Mouse (Mus musculus): ENCODE data around the gene Cstf2. TPM values are rescaled to one million over a fixed set of nuclear protein-coding genes. Genes with fewer than 3 reads are reported as not detected.
A peak's percentile ranks its signal among the peaks of the same experiment; 100 is the strongest.

Cstf2 gene
- polyA plus RNA-seq (2012; ENCODE audit: insufficient read depth, insufficient read length, missing spikeins): 10.3 and 17.1 TPM in 2 replicates

GRCm38 (mm10) chrX:134058987-134059712 lies at the start of gene Cstf2:
TSS of gene Cstf2 (plus strand) at chrX:134059187.
- Histone ChIP-seq H3K4me3 (ENCODE audit: insufficient read depth, low read depth, low read length) (peak within 1 kb of the TSS; percentile 95), H3K4me1 (ENCODE audit: control insufficient read depth, insufficient read depth, insufficient read length, low read length) (no peaks in the 10 kb centered on the region)

DNA sequence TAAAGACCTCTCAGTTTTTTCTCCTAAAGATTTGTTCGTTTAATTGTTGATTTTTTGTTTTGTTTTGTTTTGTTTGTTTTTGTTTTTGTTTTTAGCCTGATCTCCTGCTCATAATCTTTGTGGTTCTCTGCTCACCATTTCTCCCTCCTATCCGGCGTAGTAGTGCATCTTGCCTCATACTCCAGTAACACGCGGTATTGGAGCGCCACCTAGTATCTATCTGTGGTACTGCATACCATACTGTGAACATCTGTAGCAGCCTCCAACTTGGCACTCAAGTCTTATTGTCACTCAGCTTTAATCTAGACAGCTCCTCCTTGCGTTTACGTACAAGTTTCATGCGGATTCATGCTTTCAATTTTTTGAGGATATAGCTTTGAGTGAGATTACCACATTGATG lies 40.0 kb upstream of the Cstf2 start:
- no peak overlapping the region for H3K27ac ChIP-seq (replicated peaks; ENCODE audit: low read depth, low read length)
- H3K4me3 ChIP-seq (ENCODE audit: insufficient read depth, low read depth, low read length): no peak overlapping the region
- no peaks in the 10 kb centered on the region for H3K4me1 ChIP-seq (ENCODE audit: control insufficient read depth, insufficient read depth, insufficient read length, low read length)

More at GRCm38 (mm10) chrX:134058987-134059712, at the start of gene Cstf2:
- peak within 1 kb of the TSS; percentile 90 for H3K27ac ChIP-seq (replicated peaks; ENCODE audit: low read depth, low read length)

GRCm38 (mm10) chrX:134020664-134021063 lies 38.3 kb upstream of the Cstf2 start:
- H3K4me3 ChIP-seq (ENCODE audit: insufficient read depth, low read depth, low read length): no peak overlapping the region
- peak overlapping the region; percentile 53 for H3K27ac ChIP-seq (replicated peaks; ENCODE audit: low read depth, low read length)
- H3K4me1 ChIP-seq (ENCODE audit: control insufficient read depth, insufficient read depth, insufficient read length, low read length): no peaks in the 10 kb centered on the region

GRCm38 (mm10) chrX:134048994-134049393 lies 10.0 kb upstream of the Cstf2 start:
- H3K4me1 ChIP-seq (ENCODE audit: control insufficient read depth, insufficient read depth, insufficient read length, low read length): no peaks in the 10 kb centered on the region
- H3K4me3 ChIP-seq (ENCODE audit: insufficient read depth, low read depth, low read length): no peak overlapping the region

DNA sequence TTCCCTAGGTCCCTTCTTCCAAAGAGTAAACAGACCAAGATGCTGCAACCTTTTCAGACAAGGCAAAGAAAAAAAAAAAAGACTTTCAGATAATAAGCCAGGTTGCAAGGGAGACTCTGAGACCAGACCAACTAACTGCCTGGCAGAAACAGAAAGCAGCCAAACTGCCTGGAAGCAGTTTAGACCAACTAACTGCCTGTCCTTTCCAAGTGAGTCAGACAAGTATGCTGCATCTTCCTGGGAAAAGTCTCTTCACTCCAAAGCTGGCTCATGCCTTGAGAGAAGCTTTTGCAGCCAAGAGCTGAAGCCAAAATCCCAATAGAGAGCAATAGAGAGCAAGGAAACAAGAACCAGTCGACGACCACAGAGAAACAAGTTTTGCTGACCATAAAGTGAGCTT lies 2.1 kb upstream of the Cstf2 start:
- H3K4me1 ChIP-seq (ENCODE audit: control insufficient read depth, insufficient read depth, insufficient read length, low read length): no peaks in the 10 kb centered on the region
- H3K27ac ChIP-seq (replicated peaks; ENCODE audit: low read depth, low read length): no peak overlapping the region
- no peak overlapping the region for H3K4me3 ChIP-seq (ENCODE audit: insufficient read depth, low read depth, low read length)

More at GRCm38 (mm10) chrX:134048994-134049393, 10.0 kb upstream of the Cstf2 start:
- H3K27ac ChIP-seq (replicated peaks; ENCODE audit: low read depth, low read length): no peak overlapping the region

DNA sequence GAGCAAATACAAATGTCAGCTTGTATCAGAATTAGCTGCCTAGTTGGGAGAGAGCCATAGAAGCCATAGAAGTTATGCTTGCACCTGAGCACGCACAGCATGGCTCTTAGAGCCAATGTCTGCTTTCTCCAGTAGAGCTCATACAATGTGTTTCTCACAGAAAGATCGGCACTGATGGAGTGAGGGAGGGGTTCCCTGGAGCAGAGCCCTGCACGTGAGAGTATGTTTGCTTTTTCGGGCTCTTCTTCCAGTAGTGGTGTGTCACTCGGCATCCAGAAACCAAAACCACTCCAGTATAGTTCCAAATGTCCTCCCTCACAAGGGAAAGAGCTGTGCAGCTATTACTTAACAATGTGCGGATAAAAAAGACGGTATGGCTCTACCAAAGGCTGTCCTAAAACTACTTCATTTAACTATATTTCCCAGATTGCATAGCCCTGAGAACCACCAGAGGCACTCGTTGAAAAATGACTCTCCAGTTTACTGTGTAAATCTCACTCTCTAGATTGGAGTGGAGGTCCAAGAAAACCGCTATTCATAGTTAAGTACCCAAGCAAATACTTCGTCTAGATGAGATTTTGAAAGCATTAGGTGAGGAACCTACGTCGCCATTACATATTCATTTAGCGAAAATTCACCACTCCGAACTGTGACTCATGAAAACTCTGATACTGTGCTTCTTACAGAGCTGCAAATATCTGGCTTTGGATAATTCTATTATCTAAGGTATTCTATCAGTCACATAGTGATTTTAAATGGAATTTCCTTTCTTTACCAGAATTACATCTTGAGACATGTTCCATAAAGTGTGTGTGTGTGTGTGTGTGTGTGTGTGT lies 729 bp upstream of the Cstf2 start:
- Histone ChIP-seq H3K4me3 (ENCODE audit: insufficient read depth, low read depth, low read length) (peak overlapping the region; percentile 95; the same call in 1 of the 2 replicates), H3K4me1 (ENCODE audit: control insufficient read depth, insufficient read depth, insufficient read length, low read length) (no peaks in the 10 kb centered on the region), H3K27ac (replicated peaks; ENCODE audit: low read depth, low read length) (no peak overlapping the region; the same call in 1 of the 2 replicates)

- Histone ChIP-seq H3K4me3 (ENCODE audit: insufficient read depth, low read depth, low read length) (peak overlapping the region; percentile 95), H3K4me1 (ENCODE audit: control insufficient read depth, insufficient read depth, insufficient read length, low read length) (no peaks in the 10 kb centered on the region), H3K27ac (replicated peaks; ENCODE audit: low read depth, low read length) (peak overlapping the region; percentile 90)
Measured at GRCm38 (mm10) chrX:134059764-134060163, 777 bp downstream of the Cstf2 start.

GRCm38 (mm10) chrX:134085453-134085852 lies 26.5 kb downstream of the Cstf2 start:
- no peak overlapping the region for H3K4me3 ChIP-seq (ENCODE audit: insufficient read depth, low read depth, low read length)
- no peaks in the 10 kb centered on the region for H3K4me1 ChIP-seq (ENCODE audit: control insufficient read depth, insufficient read depth, insufficient read length, low read length)
- H3K27ac ChIP-seq (replicated peaks; ENCODE audit: low read depth, low read length): no peak overlapping the region

DNA sequence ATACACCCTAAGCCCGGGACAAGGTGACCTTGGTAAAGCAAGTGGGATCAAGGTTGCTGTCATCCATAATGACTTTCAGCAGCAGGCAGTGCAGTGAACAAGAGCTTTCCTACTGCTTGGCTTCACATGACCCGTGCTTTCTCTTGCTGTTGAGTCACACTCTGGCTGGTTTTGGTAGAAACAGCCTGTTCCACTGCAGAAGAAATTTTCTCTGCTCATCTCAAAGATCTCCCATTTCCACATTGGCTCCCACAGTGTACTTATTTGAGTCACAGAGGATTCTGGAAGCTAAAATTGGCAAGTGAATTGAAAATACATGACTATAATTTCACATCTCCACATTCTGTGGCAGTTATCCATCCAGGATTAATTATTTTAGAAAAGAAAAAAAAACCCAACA lies 43.7 kb downstream of the Cstf2 start:
- no peak overlapping the region for H3K4me3 ChIP-seq (ENCODE audit: insufficient read depth, low read depth, low read length)
- H3K27ac ChIP-seq (replicated peaks; ENCODE audit: low read depth, low read length): no peak overlapping the region
- no peaks in the 10 kb centered on the region for H3K4me1 ChIP-seq (ENCODE audit: control insufficient read depth, insufficient read depth, insufficient read length, low read length)

- H3K4me3 ChIP-seq (ENCODE audit: insufficient read depth, low read depth, low read length): no peak overlapping the region
- no peak overlapping the region for H3K27ac ChIP-seq (replicated peaks; ENCODE audit: low read depth, low read length)
- H3K4me1 ChIP-seq (ENCODE audit: control insufficient read depth, insufficient read depth, insufficient read length, low read length): no peaks in the 10 kb centered on the region
Measured at GRCm38 (mm10) chrX:134111767-134112166, 52.8 kb downstream of the Cstf2 start.

- Histone ChIP-seq H3K27ac (replicated peaks; ENCODE audit: low read depth, low read length) (no peak overlapping the region), H3K4me3 (ENCODE audit: insufficient read depth, low read depth, low read length) (no peak overlapping the region), H3K4me1 (ENCODE audit: control insufficient read depth, insufficient read depth, insufficient read length, low read length) (no peaks in the 10 kb centered on the region)
Measured at GRCm38 (mm10) chrX:134116417-134116816, 57.4 kb downstream of the Cstf2 start.

- H3K4me3 ChIP-seq (ENCODE audit: insufficient read depth, low read depth, low read length): no peak overlapping the region
- H3K4me1 ChIP-seq (ENCODE audit: control insufficient read depth, insufficient read depth, insufficient read length, low read length): no peaks in the 10 kb centered on the region
- no peak overlapping the region for H3K27ac ChIP-seq (replicated peaks; ENCODE audit: low read depth, low read length)
Measured at GRCm38 (mm10) chrX:134128549-134128948, 69.6 kb downstream of the Cstf2 start.

DNA sequence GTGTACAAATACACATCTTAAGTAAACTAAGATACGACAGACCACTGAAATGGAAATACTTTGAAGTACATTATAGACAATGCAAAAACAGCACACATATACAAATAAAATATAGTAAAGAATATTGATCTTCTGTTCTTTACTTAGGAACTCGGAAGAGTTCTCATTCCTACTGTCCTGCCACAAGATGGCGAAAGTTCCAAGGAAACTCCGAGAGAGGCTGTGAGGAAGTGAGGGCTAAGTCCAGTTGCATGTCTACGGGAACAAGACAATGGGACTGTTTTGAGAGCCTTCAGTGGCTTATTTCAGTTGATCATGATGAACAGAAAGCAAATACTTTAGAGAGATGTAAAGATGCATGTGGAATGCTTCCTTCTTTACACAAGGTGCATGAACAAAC lies 73.3 kb downstream of the Cstf2 start:
- H3K27ac ChIP-seq (replicated peaks; ENCODE audit: low read depth, low read length): no peak overlapping the region
- no peak overlapping the region for H3K4me3 ChIP-seq (ENCODE audit: insufficient read depth, low read depth, low read length)
- no peaks in the 10 kb centered on the region for H3K4me1 ChIP-seq (ENCODE audit: control insufficient read depth, insufficient read depth, insufficient read length, low read length)

DNA sequence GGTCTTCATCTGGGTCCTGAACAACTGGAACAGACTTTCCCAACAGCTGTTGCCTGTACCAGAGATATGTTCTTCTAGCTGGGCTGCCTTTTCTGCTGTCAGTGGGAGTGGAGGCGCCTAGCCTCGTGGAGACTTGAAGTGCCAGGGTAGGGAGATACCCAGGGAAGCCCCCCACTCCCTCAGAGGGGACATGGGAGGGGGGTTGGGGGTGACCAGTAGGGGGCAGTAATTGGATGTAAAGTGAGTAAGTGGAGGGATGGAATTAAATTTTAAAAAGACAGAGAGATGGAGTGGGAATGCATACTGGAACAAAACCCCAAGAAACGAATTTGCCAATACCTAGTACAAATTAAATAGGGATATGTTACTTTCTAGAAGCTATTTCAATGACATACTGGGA lies 74.8 kb downstream of the Cstf2 start:
- H3K4me1 ChIP-seq (ENCODE audit: control insufficient read depth, insufficient read depth, insufficient read length, low read length): no peaks in the 10 kb centered on the region
- H3K4me3 ChIP-seq (ENCODE audit: insufficient read depth, low read depth, low read length): no peak overlapping the region
- no peak overlapping the region for H3K27ac ChIP-seq (replicated peaks; ENCODE audit: low read depth, low read length)
